17 mouse cellular contexts compared by ENCODE assay signal in the genomic region with DNA sequence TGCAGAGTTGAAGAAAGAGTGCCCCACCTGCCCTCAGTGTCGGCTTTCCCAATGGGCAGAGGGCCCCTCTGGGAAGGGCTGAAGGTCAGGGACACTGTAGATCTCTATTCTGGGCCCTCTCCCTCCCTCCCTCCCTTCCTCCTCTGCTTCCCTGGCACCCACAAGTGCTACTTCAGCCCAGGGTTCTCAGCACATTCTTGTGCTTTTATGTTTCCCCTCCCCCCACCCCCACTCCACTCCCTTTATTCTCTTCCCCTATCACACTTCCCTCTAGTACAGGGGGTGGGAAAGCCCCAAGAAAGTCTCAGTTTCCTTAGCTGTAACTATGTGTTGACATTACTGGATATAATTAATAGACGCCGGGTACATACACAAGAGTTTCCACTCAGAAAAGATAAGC. TPM values are rescaled to one million over a fixed set of nuclear protein-coding genes. Genes with fewer than 3 reads are reported as not detected.
A peak's percentile ranks its signal among the peaks of the same experiment; 100 is the strongest.
DNase-seq lines count a peak whose midpoint lies in the region; ATAC-seq and TF ChIP-seq lines count a peak whose summit lies in the region.
"Had no signal": no experiment of that assay in that cellular context is flagged by ENCODE, and none has a peak within 500 bp of the region (broad histone marks: within the 10 kb centered on the region; RNA-seq: fewer than 3 reads in every experiment).

No protein-coding gene starts in this region.

- H3K4me3 ChIP-seq in lung, embryonic 14.5 days (ENCODE audit: low read depth, low read length), result no peak overlapping the region
- no peak overlapping the region for H3K4me3 ChIP-seq in forebrain, embryonic 11.5 days (ENCODE audit: low read depth, low read length)
- H3K4me3 ChIP-seq in limb, embryonic 10.5 days, result no peak overlapping the region
- H3K4me3 ChIP-seq in neural tube, embryonic 15.5 days (replicated peaks), result no peak overlapping the region
- no peak overlapping the region for H3K4me3 ChIP-seq in intestine, embryonic 16.5 days (ENCODE audit: low read length)

- peak; percentile 33 for DNase-seq in lung, embryonic 14.5 days
- no peak for DNase-seq in lung, postnatal 10 days
- no peak for DNase-seq in forebrain, embryonic 11.5 days (ENCODE audit: low spot score)
- peak; percentile 23 for DNase-seq in limb, embryonic 10.5 days (ENCODE audit: low spot score)
- no peak for DNase-seq in c-Kit-positive CD71-positive TER-119-positive erythroid progenitor cells, embryonic 14.5 days (ENCODE audit: low spot score)
- DNase-seq in kidney, postnatal 4 days, result no peak
- DNase-seq: B cell, adult 2 months; cerebellum, postnatal 25 days; heart, adult 11 months; heart, postnatal 14 days; kidney, adult 18-20 months had no signal

- TF ChIP-seq CTCF in lung, embryonic 14.5 days (IDR thresholded peaks at IDR 0.05; ENCODE audit: low read depth), result no peak

- H3K36me3 ChIP-seq in lung, embryonic 14.5 days (ENCODE audit: insufficient read depth), result no peaks in the 10 kb centered on the region
- H3K36me3 ChIP-seq in forebrain, embryonic 11.5 days (ENCODE audit: control insufficient read depth, insufficient read depth, low read length), result no peaks in the 10 kb centered on the region
- H3K36me3 ChIP-seq in limb, embryonic 10.5 days, result no peaks in the 10 kb centered on the region; the same call in 1 of the 2 replicates
- no peaks in the 10 kb centered on the region for H3K36me3 ChIP-seq in neural tube, embryonic 15.5 days
- H3K36me3 ChIP-seq in intestine, embryonic 16.5 days (ENCODE audit: control insufficient read depth, insufficient read depth, low read length), result no peaks in the 10 kb centered on the region

- ATAC-seq in lung, embryonic 14.5 days (ENCODE audit: insufficient read depth), result no peak
- no peak for ATAC-seq in forebrain, embryonic 11.5 days (replicated peaks; ENCODE audit: low FRiP score)
- ATAC-seq in neural tube, embryonic 15.5 days (ENCODE audit: low FRiP score), result no peak
- no peak for ATAC-seq in intestine, embryonic 16.5 days

- H3K4me1 ChIP-seq in lung, embryonic 14.5 days (ENCODE audit: insufficient read depth), result no peaks in the 10 kb centered on the region; the same call in 1 of the 2 replicates
- H3K4me1 ChIP-seq in forebrain, embryonic 11.5 days (replicated peaks; ENCODE audit: control insufficient read depth, insufficient read depth, low read length), result peaks cover 73% of the 10 kb centered on the region
- peaks cover 99% of the 10 kb centered on the region for H3K4me1 ChIP-seq in limb, embryonic 10.5 days
- H3K4me1 ChIP-seq in neural tube, embryonic 15.5 days, result peaks cover 94% of the 10 kb centered on the region
- H3K4me1 ChIP-seq in intestine, embryonic 16.5 days (ENCODE audit: control insufficient read depth, insufficient read depth, low read length), result peaks cover 23% of the 10 kb centered on the region

- 38% methylated on average over 3 of the region's 3 CpGs for WGBS in lung, embryonic 14.5 days
- WGBS in forebrain, embryonic 11.5 days, result 44% methylated on average over 3 of the region's 3 CpGs
- WGBS in limb, embryonic 10.5 days, result 69% methylated on average over 3 of the region's 3 CpGs
- 41% methylated on average over 3 of the region's 3 CpGs for WGBS in neural tube, embryonic 15.5 days
- WGBS in intestine, embryonic 16.5 days, result 45% methylated on average over 3 of the region's 3 CpGs

- no peaks in the 10 kb centered on the region for H3K9me3 ChIP-seq in lung, embryonic 14.5 days (ENCODE audit: low read depth, low read length)
- no peaks in the 10 kb centered on the region for H3K9me3 ChIP-seq in forebrain, embryonic 11.5 days (ENCODE audit: control insufficient read depth, low read length)
- no peaks in the 10 kb centered on the region for H3K9me3 ChIP-seq in limb, embryonic 10.5 days (replicated peaks)
- H3K9me3 ChIP-seq in neural tube, embryonic 15.5 days (replicated peaks), result no peaks in the 10 kb centered on the region
- H3K9me3 ChIP-seq in intestine, embryonic 16.5 days (ENCODE audit: control insufficient read depth, low read length), result no peaks in the 10 kb centered on the region

- peaks cover 41% of the 10 kb centered on the region for H3K27me3 ChIP-seq in lung, embryonic 14.5 days (ENCODE audit: insufficient read depth, low read length)
- no peaks in the 10 kb centered on the region; the same call in 1 of the 2 replicates for H3K27me3 ChIP-seq in forebrain, embryonic 11.5 days (ENCODE audit: control insufficient read depth, insufficient read depth, low read length)
- peaks cover 80% of the 10 kb centered on the region for H3K27me3 ChIP-seq in limb, embryonic 10.5 days (ENCODE audit: low read depth, poor library complexity, severe bottlenecking)
- no peaks in the 10 kb centered on the region for H3K27me3 ChIP-seq in neural tube, embryonic 15.5 days (replicated peaks)
- H3K27me3 ChIP-seq in intestine, embryonic 16.5 days (replicated peaks; ENCODE audit: control insufficient read depth, insufficient read depth, low read length), result peaks cover 40% of the 10 kb centered on the region

- H3K27ac ChIP-seq in lung, embryonic 14.5 days (ENCODE audit: low read depth), result peak overlapping the region; percentile 93
- H3K27ac ChIP-seq in forebrain, embryonic 11.5 days (ENCODE audit: low read depth, low read length), result no peak overlapping the region
- H3K27ac ChIP-seq in limb, embryonic 10.5 days, result 0 out of 2 replicates have a peak overlapping the region, but pooled peaks have one; percentile 42
- H3K27ac ChIP-seq in neural tube, embryonic 15.5 days (replicated peaks), result no peak overlapping the region
- H3K27ac ChIP-seq in intestine, embryonic 16.5 days (ENCODE audit: low read length), result no peak overlapping the region
- H3K27ac ChIP-seq: macrophage had no signal

- no peak overlapping the region for H3K4me2 ChIP-seq in lung, embryonic 14.5 days
- peak overlapping the region; percentile 18; the same call in 1 of the 2 replicates for H3K4me2 ChIP-seq in forebrain, embryonic 11.5 days (ENCODE audit: low read depth, low read length, severe bottlenecking)
- peak overlapping the region; percentile 68 for H3K4me2 ChIP-seq in neural tube, embryonic 15.5 days
- H3K4me2 ChIP-seq in intestine, embryonic 16.5 days (ENCODE audit: low read depth, low read length), result no peak overlapping the region

- H3K9ac ChIP-seq in lung, embryonic 14.5 days, result no peak overlapping the region
- H3K9ac ChIP-seq in forebrain, embryonic 11.5 days (ENCODE audit: low read length), result peak overlapping the region; percentile 31
- peak overlapping the region; percentile 32; the same call in 1 of the 2 replicates for H3K9ac ChIP-seq in neural tube, embryonic 15.5 days (replicated peaks)
- no peak overlapping the region for H3K9ac ChIP-seq in intestine, embryonic 16.5 days (ENCODE audit: low read depth, low read length)

RNA-seq across cellular contexts. Expression of a gene that starts 3.4 kb away (rescaled TPM):
- polyA plus RNA-seq in lung, embryonic 14.5 days (2014; fragmentation: Nextera tagmentation; extraction: Ambion mirVana), result 0.78 and 1.0 TPM in 2 replicates
- polyA plus RNA-seq in forebrain, embryonic 11.5 days (2014; fragmentation: Nextera tagmentation; extraction: Ambion mirVana), result 4.7 and 5.6 TPM in 2 replicates
- 0.64 and 0.65 TPM in 2 replicates for polyA plus RNA-seq in limb, embryonic 10.5 days (2016; fragmentation: Nextera tagmentation; extraction: Ambion mirVana)
- 1.4 and 1.6 TPM in 2 replicates for polyA plus RNA-seq in neural tube, embryonic 15.5 days (2015; fragmentation: Nextera tagmentation; extraction: Ambion mirVana)
- polyA plus RNA-seq in intestine, embryonic 16.5 days (2015; fragmentation: Nextera tagmentation; extraction: Ambion mirVana), result 0.04 and 0.07 TPM in 2 replicates
- polyA plus RNA-seq: liver, adult 2 months; macrophage had no signal

RNA-seq across cellular contexts. Expression of a gene that starts 3.4 kb away (rescaled TPM):
- polyA plus RNA-seq in lung, embryonic 14.5 days (2014; fragmentation: Nextera tagmentation; extraction: Ambion mirVana), result 1.9 and 3.1 TPM in 2 replicates
- 8.1 and 12.1 TPM in 2 replicates for polyA plus RNA-seq in forebrain, embryonic 11.5 days (2014; fragmentation: Nextera tagmentation; extraction: Ambion mirVana)
- polyA plus RNA-seq in limb, embryonic 10.5 days (2016; fragmentation: Nextera tagmentation; extraction: Ambion mirVana), result 1.3 and 1.7 TPM in 2 replicates
- 16.9 and 17.6 TPM in 2 replicates for polyA plus RNA-seq in neural tube, embryonic 15.5 days (2015; fragmentation: Nextera tagmentation; extraction: Ambion mirVana)
- polyA plus RNA-seq in intestine, embryonic 16.5 days (2015; fragmentation: Nextera tagmentation; extraction: Ambion mirVana), result not detected in 2 replicates
- polyA plus RNA-seq: liver, adult 2 months; macrophage had no signal

RNA-seq across cellular contexts. Expression of a gene that starts 34.9 kb away (rescaled TPM):
- not detected in 2 replicates for polyA plus RNA-seq in lung, embryonic 14.5 days (2014; fragmentation: Nextera tagmentation; extraction: Ambion mirVana)
- polyA plus RNA-seq in forebrain, embryonic 11.5 days (2014; fragmentation: Nextera tagmentation; extraction: Ambion mirVana), result not detected in 2 replicates
- not detected in 2 replicates for polyA plus RNA-seq in limb, embryonic 10.5 days (2016; fragmentation: Nextera tagmentation; extraction: Ambion mirVana)
- 0.50 and 0.59 TPM in 2 replicates for polyA plus RNA-seq in neural tube, embryonic 15.5 days (2015; fragmentation: Nextera tagmentation; extraction: Ambion mirVana)
- polyA plus RNA-seq in intestine, embryonic 16.5 days (2015; fragmentation: Nextera tagmentation; extraction: Ambion mirVana), result not detected in 2 replicates
- polyA plus RNA-seq: embryonic facial prominence, embryonic 14.5 days; frontal cortex, adult 2 months; liver, adult 2 months; macrophage had no signal

RNA-seq across cellular contexts. Expression of a gene that starts 55.1 kb away (rescaled TPM):
- polyA plus RNA-seq in lung, embryonic 14.5 days (2014; fragmentation: Nextera tagmentation; extraction: Ambion mirVana), result 7.3 and 8.0 TPM in 2 replicates
- 0.35 and 0.96 TPM in 2 replicates for polyA plus RNA-seq in forebrain, embryonic 11.5 days (2014; fragmentation: Nextera tagmentation; extraction: Ambion mirVana)
- 3.7 TPM in 2 replicates for polyA plus RNA-seq in limb, embryonic 10.5 days (2016; fragmentation: Nextera tagmentation; extraction: Ambion mirVana)
- polyA plus RNA-seq in neural tube, embryonic 15.5 days (2015; fragmentation: Nextera tagmentation; extraction: Ambion mirVana), result 0.68 and 1.6 TPM in 2 replicates
- polyA plus RNA-seq in intestine, embryonic 16.5 days (2015; fragmentation: Nextera tagmentation; extraction: Ambion mirVana), result 16.9 and 20.2 TPM in 2 replicates

Comparison
In these comparisons a context has a peak if more than half of its experiments do, and no peak if none do; other contexts are left out.
1. DNase-seq: peak in lung, embryonic 14.5 days (single experiment) and limb, embryonic 10.5 days (single experiment); none in lung, postnatal 10 days (single experiment), forebrain, embryonic 11.5 days (single experiment), c-Kit-positive CD71-positive TER-119-positive erythroid progenitor cells, embryonic 14.5 days (single experiment) and kidney, postnatal 4 days (0 of 2).
2. H3K27ac ChIP-seq: peak in lung, embryonic 14.5 days (single experiment) and limb, embryonic 10.5 days (single experiment); none in forebrain, embryonic 11.5 days (single experiment), neural tube, embryonic 15.5 days (single experiment) and intestine, embryonic 16.5 days (single experiment).
3. H3K4me2 ChIP-seq: peak in forebrain, embryonic 11.5 days (single experiment) and neural tube, embryonic 15.5 days (single experiment); none in lung, embryonic 14.5 days (single experiment) and intestine, embryonic 16.5 days (single experiment).
4. H3K9ac ChIP-seq: peak in forebrain, embryonic 11.5 days (single experiment) and neural tube, embryonic 15.5 days (single experiment); none in lung, embryonic 14.5 days (single experiment) and intestine, embryonic 16.5 days (single experiment).